Mouse (Mus musculus): ENCODE data around the gene Alcam. TPM values are rescaled to one million over a fixed set of nuclear protein-coding genes. Genes with fewer than 3 reads are reported as not detected.

The Alcam gene
- total RNA-seq, 2 experiments from 2014 or later = 127 to 135 TPM

DNA sequence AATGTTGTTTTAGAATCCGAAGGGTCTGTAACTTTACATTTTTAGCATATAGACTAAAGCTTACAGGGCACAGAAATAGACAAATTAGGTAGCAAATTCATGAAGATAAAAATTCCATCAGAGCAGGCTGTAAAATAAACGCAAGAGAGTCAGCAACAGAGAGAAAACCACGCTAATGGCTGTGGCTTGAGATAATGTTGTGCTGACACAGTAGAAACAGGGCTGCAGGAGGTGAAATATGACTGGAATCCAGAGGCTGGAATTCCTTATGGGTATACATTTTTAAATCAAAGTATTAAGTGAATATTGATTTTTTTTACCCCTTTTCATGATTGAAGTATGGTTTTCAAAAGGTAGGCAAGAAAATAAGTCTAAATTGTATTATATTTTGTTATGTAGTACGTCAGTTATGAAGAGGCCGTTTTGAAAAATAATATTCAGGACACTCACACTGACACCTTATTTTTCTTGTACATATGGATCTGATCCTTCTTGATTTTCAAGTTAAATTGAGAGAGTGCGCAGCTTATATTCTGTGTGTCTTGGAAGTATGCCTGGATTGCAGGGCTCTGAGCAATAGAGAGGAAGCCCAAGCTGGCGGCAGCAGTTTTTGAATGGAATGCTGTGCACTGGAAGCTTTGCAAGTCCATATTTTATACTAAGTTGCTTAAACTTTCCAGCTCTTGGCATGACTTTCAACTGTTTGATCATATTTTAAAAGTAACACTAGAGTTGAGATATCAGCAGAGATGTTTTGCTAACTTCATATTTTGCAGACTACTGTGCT lies 74.9 kb downstream of the Alcam start:
- DNase-seq (ENCODE audit: low spot score in 2 of 2) = no peak

DNA sequence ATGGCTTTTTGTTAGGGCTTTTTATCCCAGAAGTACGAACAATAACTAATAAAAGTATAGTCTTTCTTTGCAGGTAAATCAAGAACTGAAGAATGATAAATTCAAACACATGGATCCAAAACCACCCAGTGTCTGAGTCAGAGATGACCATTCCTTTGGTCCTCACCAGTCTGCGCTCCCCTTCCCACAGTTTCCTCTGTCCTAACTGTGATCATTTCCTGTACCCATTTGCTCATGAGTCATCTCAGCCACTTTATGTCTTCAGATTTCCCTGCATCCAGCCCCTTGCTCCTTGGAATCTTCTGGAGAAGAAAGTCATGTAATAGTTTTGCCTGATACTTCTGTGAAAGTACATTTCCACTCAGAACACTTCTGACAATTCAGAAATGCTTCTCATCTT lies 77.0 kb downstream of the Alcam start:
- DNase-seq (ENCODE audit: low spot score in 2 of 2) = no peak

DNA sequence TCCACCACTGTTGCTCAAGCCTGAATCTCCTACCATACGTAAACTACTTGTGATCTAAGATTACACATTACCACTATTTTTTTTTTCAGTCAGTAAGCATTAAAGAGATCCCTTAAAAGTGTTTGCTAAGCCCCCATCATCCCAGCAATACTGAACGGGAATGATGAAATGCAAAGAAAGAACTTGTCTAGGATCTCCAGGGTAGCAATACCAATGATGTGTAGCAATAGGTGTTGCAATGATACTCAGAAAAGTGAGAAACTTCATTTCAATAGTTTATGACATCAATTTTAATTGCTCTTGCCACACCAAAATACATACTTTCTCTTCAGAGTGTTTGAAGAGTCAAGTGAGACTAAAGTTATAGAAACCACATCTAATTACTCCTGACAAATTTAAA lies 81.9 kb downstream of the Alcam start:
- DNase-seq (ENCODE audit: low spot score in 2 of 2) = no peak

DNA sequence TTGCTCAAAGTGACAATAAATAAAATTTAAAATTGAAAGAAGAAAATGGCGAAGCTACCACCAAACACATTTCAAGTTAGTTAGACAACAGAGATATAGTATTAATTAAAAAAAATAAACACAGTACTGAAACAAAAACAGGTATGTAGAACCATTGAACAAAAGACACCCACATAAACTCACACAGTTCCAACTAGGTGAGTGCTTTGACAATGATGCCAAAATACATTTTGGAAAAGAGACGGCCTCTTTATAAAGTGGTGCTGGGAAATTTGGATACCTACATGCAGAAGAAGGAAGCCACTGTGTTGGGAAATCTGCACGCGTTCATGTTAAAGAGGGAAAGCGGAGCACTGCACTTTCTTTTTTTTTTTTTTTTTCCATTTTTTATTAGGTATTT lies 85.4 kb downstream of the Alcam start:
- no peak for DNase-seq (ENCODE audit: low spot score in 2 of 2)

DNA sequence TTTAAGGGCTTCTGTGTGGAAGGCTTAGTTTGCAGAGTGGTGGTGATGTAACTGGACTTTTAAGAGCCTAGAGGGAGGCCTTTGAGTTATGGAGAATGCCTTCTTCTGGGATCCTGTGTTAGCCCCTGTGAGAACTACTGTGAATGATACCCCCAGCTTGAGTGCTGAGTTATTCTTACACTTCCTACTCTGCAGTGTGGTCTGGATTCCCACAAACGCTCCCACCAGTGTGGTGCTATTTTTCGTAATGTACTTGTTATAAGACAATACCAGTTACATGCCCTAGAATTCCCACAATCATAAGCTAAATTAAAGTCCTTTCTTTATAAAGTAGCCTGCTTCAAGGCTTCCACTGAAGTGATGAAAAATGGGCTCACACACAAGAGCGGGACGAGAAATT lies 87.0 kb downstream of the Alcam start:
- no peak for DNase-seq (ENCODE audit: low spot score in 2 of 2)

DNA sequence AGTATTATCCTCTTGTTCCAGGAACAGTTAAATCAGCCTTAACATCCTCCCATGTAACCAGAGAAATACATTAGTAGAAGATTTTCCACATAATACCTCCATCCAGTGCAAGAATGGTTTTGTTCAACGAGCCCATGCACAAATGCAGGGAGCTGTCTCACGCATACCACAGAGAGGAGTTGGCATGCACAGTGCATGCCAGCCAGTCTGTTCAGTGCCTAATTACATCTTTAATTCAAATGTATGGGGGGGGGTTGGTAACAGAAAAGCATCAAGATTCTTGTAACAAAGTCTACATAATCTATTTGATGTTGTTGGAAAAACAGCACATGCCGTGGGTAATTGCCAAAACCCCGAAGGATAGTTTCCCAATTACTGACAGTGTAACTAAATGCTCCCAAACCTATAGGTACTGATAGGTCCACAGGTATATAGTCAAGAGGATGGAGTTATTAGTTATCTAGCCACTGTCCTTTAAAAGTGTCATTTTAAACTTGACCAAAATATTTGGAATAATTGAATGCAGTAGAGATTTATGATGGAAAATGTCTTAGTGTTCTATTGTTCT lies 89.8 kb downstream of the Alcam start:
- DNase-seq (ENCODE audit: low spot score in 2 of 2) = no peak

DNA sequence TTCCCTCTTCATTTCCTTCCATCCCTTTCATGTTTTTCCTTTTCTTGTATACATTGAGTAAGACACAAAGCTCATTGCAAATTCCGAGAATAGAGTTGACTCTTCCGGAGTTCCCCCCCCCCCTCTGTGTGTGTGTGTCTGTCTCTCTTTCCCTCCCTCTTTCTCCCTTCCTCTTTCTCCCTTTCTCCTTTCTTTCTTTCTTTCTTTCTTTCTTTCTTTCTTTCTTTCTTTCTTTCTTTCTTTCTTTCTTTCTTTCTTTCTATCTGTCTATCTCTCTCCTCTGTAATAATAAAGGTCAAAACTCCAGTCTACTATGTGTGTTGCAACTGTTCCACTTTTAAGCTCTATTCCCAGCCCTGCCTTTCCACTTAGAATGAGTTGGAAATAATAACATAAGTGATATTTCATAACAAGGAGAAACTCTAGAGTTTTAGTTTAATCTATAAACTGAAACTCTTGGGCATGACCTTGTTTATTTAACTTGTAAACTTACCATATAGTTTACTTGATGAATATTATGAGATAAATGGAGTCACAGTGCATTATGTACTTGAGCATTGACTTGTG lies 110.3 kb downstream of the Alcam start:
- no peak for DNase-seq (ENCODE audit: low spot score in 2 of 2)

DNA sequence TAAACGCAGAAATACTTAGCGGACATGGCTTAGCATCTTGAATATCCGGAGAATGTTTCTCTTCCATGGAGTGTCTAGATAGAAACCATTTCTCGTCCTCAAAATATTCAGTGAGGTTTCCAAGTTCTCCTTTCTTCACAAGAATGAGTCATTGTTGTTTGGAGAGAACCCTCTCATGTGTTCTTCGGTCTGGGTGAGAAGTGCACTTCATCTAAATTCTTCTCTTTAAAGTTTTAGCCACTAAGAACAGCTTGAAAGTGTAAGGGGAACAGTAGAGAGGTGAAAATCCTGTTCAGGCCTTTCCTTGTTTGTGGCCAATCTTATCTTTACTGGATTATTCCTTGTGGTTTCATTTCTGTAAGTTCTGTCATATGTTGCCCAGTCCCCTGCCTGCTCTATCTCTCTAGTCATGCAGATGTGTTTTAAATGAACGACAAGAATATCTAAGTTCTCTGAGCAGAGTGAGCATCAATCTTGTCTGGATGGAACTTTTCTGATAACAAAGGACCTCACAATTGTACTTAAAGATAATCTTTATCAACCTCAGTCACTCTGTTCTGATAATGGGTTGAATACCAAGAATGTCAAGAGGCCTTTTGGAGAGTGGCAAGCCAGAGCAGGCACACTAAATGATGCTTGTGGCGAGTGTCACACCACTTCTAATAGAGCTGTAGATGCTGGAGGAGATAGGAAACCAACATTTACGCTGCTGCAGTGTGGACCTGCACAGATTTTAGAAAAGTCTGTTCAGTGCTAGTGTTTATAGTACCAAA lies 111.0 kb downstream of the Alcam start:
- DNase-seq (ENCODE audit: low spot score in 2 of 2) = no peak

DNA sequence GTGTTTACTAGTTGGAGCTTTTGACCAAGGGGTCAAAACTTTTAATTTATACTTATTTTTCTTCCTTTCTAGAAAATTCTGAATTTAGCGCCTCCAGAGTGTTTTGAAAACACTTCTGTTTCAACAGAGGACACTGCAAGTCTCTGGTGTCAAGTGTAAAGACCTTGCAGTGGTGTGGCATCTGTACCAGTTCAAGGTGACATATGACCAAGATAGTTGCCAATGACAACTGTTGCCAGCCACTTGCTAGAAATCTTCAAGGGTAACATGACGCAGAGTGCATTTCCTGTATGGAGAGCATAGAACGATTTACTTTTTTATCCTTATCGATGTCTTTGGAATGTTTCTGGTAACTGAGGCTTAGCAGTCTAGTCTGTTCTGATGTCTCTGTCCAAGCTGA lies 119.8 kb downstream of the Alcam start:
- DNase-seq (ENCODE audit: low spot score in 2 of 2) = no peak

DNA sequence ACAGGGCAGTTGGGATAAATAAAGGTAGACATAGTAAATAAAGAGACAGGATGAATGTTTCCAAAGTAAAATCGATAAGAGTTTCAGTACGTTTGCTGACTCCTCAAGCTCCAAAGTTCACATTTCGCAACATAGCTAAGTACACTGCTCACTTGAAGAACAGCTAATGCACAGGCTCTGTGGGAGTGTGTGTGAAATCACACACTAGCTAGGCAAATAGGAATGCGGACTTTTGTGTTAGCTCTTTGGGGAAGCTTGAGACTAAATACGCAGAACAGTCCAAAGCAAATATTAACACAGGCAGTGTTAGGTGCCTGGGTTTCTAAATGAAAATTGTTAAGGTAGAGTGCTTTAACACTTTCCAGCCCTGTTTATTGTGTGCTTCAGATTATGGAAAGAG lies 120.2 kb downstream of the Alcam start:
- no peak for DNase-seq (ENCODE audit: low spot score in 2 of 2)

DNA sequence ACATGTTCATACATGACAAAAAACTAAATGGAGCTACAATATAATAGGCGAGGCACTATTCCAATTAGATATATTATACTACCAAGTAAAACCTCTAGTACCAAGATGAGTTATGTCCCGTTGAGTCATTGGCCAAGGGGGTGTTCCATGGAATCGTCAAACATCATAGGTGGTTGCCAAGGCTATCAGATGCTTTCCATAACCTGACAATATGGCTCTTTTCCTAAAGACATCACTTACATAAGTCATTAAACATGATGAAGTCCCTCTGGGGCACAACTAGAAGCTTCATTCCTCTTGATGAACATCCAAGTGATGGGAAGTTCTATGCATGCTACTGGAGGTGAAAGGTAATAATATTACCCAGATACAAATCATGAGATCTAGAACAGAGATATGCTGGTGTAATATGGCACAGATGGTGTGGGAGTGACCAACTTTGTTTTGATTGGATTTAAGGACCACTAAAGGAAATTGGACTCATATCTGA lies 122.5 kb downstream of the Alcam start:
- no peak for DNase-seq (ENCODE audit: low spot score in 2 of 2)

DNA sequence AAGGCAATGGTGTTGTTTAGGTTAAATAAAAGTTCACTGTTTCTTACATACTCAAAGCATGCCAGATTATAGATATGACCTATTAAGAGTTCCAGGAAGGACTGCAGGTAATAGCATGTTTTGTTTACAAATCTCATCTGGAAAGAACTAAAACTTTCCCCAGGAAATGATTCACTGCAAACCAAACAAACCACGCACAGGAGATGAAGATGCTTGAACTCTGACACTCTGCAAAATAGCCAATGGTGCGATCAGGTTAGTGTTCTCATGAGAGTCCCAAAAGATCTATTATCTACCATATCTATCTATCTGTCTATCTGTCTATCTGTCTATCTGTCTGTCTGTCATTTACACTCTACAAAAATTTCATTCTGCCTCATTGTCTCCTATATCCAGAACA lies 124.5 kb downstream of the Alcam start:
- DNase-seq (ENCODE audit: low spot score in 2 of 2) = no peak

DNA sequence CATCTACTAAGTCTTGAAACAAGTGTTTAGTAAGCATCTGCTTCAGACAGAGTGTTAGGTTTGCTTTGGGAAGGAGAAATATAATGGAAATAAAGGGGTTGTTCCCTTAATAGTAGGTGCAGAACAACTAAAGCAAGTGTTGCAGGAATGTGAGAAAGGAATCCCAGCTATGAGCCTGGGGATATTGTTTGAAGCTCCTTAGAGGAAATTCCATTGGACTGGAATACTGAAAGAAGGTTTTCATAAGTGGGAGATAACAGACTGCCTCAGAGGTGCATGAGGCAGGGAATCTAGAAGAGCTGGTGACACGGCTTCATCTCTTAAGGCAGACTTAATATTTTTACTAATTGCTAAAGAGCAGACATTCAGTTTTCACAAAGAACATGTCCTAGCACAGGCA lies 134.6 kb downstream of the Alcam start:
- no peak for DNase-seq (ENCODE audit: low spot score in 2 of 2)

DNA sequence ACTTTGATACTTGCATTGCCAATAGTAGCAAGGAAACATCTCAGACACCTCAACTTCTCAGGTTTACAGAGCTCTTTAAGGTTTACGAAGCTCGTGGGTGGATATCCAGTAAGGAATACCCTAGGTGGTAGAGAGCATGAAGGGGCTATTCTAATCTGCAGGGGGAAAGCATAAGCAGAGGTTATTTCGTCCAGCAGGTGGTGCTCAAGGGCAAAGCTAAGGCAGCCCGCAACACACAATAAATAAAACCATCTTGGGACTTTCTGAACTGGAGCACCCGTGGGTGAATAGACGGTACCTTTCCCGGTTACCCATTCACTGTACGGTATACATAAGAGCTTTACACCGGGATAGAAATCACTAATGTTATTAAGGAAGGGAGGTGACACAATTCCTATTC lies 142.8 kb downstream of the Alcam start:
- DNase-seq (ENCODE audit: low spot score in 2 of 2) = peak; percentile 89

DNA sequence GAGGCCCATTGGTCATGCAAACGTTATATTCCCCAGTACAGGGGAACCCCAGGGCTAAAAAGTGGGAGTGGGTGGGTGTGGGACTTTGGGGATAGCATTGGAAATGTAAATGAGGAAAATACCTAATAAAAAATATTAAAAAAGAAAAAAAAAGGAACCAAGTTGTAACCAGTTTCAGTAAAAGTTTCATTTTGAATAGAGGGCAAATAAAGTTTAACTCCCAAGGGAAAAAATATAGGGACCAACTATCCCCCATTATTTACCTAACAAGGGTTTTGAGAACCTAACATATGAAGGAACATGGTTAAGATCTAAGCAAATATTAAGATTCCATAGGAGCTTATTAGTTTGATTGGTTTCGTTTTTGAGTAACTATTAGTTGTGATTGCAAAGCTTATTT lies 146.9 kb downstream of the Alcam start:
- no peak for DNase-seq (ENCODE audit: low spot score in 2 of 2)

DNA sequence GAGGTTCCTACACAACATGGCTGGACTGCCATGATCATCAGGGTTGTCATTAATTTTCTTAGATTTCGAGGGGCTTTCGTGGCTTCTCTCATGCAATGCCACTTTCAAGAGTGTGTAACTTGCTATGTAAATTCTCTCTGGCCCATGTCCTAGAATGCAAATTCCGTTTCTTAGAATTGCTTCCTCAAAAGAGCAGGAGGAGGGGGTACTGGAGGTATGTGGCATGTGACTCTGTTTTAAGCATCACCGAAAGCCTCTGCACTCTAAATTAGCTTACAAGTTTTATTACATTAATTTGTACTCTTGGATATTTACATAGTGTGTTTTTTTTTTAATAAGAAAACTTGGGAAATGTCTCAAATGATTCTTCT lies 150.4 kb downstream of the Alcam start:
- DNase-seq (ENCODE audit: low spot score in 2 of 2) = no peak

DNA sequence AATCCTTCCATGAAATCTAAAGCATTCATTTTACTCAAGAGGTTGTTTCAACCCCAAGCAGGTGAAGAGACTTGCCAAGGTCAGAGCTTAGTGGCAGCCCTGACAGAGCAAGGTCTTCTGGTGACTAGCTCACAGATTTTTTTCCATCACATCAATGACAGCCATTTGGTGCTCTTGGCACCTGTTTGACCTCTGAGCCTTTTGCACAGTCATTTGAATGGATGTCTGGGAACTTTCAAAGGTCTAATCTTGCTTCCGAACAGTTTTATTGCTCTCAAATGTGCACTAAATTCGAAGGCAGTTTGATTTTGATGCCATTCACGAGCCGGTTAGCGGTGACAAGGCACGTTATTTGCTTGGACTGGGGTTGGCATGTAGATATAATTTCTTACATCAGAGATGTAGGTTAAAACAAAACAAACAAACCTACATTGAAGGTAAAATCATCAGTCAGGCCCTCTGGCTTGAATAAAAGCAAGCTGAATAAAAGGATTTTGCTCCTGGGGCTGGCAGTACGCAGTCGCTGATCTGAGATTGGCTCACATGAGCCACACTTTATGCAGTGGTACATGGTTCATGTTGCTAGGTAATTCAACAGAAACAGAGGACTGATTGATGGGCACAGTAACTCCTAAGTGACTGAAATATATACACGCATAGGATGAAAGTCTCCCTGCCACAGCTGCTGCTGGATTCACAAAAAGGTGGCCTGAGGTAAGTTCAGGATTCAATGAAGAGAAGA lies 150.9 kb downstream of the Alcam start:
- DNase-seq (ENCODE audit: low spot score in 2 of 2) = no peak

DNA sequence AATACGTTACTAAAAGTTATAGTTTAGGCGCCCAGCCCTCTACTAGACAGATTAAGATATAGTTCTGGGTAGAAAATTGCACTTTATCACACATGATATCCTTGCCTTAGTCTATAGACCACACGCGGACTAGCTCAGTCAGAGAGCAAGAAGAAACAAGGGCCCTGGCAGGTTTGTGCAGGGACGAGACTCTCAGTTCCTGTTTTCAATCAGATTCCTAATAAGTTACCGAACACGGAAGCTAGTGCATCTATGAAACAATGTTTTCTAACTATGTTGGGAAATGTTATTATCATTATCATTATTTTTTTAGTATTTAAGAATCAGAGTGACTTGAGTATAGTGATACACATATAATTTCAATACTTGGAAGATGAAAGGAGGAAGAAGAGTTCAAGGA lies 152.1 kb downstream of the Alcam start:
- no peak for DNase-seq (ENCODE audit: low spot score in 2 of 2)

DNA sequence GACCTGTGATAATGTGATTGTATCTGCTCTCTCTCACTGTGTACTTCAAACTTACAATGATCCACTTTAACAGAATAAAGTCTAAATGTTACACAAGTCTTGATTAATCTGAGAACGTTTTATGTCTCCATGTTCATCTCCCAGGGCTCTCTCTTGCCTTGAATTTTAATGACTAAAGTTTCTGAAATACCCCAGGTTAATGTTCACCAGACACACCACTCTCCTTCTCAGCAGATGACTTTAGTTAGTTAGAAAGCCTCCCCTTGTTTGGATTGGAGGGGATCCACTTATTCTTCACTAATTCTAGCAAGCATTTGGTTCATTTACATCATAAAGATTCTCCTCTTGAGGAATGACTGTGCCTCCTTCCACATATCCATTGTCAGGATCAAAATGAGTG lies 157.5 kb downstream of the Alcam start:
- DNase-seq (ENCODE audit: low spot score in 2 of 2) = no peak

DNA sequence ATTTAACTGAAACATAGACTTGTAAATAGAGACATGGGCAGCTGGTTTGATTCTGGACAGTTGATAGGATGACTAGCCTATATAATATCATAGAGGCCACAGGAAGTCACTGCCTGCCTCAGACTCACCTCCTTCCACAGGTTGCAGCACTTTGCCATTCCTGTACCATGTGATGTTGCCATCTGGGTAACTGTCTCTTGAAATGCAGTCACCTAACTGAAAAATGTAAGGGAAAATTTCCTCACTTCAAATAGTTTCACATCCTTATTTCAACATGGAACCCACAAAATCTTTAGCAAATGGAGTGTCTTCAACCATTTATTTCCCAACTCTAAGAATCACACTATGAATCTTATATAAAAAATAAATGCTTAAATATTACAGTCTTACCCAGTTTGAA lies 158.3 kb downstream of the Alcam start:
- no peak for DNase-seq (ENCODE audit: low spot score in 2 of 2)

DNA sequence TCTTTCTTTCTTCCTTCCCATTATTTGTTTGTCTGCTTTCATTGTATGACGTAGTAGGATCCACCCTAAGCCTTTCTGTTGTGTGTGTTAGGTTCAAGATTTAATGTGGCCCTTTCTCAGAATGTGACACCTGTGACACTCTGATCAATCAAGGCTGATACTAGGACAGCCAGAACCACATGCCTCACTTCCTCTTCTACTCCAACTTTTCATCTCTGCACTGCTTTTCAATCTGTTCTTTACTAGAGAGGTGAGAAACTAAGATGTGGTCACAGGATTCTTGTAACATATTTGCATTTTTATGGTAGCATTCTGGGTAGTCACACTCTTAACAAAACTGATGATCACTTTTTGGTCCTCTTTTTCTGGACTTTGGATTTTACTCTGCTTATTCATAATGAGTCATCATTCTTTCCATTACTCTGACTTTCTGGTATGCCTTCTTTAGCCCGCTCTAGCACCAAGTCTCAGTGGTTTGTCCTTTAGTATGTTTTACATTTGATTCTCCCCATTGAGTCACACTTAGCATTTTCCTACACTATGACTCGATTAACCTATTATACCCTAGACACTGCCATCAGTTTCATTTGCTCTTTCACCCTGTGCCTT lies 161.3 kb downstream of the Alcam start:
- DNase-seq (ENCODE audit: low spot score in 2 of 2) = no peak
